Mouse (Mus musculus) spleen, postnatal 14 days (tissue): ENCODE results near the gene Ltbp1.

Experiments
- DNase-seq, 2 experiments: peaks; one replicate each; pipeline ENCODE4 v3.0.0; 2021 to 2022; ENCODE audit warnings: low spot score in 2 of 2

Ltbp1 gene

DNA sequence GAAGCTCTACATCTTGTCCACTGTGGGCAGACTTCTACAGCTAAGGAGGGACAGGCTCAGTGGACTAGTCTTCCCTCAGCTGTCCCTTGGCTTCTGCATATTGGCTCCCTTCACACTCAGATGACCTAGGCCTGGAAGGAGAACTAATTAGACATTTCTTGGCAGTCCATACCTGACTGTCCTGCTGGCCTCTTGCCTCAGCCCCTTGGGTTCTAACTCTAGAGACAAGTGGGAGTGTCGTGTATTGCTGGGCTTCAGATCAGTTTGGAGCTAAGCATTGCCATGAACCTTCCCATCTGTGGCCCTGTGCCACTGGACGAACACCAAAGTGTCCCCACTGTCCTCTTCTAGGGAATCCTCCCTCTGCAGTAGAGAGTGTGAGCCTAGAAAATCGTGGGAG, 288.4 kb downstream of the Ltbp1 start:
- DNase-seq, result no peak

GRCm38 (mm10) chr17:75300908-75301307, 295.5 kb downstream of the Ltbp1 start:
- no peak for DNase-seq

- DNase-seq, result no peak
Measured at GRCm38 (mm10) chr17:75304807-75305420, 299.5 kb downstream of the Ltbp1 start.

DNA sequence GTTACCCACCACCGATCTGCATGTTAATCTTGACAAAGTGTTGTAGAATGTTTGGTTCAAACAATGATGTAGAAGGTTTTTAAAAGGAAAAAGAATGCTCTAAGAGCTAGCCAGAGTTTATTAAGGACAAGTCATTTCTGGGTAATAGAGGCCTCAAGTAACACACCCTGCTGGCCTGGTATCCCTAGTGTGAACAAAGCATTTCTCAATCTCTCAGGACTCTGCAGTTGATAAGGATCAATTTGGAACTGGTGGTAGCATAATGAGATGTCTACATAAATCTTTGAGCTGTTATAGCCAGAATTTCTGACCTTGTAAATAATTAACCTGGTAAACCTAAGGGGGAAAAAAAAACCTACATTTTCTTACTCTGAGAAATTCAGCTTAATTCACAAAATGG, 300.3 kb downstream of the Ltbp1 start:
- no peak for DNase-seq

DNA sequence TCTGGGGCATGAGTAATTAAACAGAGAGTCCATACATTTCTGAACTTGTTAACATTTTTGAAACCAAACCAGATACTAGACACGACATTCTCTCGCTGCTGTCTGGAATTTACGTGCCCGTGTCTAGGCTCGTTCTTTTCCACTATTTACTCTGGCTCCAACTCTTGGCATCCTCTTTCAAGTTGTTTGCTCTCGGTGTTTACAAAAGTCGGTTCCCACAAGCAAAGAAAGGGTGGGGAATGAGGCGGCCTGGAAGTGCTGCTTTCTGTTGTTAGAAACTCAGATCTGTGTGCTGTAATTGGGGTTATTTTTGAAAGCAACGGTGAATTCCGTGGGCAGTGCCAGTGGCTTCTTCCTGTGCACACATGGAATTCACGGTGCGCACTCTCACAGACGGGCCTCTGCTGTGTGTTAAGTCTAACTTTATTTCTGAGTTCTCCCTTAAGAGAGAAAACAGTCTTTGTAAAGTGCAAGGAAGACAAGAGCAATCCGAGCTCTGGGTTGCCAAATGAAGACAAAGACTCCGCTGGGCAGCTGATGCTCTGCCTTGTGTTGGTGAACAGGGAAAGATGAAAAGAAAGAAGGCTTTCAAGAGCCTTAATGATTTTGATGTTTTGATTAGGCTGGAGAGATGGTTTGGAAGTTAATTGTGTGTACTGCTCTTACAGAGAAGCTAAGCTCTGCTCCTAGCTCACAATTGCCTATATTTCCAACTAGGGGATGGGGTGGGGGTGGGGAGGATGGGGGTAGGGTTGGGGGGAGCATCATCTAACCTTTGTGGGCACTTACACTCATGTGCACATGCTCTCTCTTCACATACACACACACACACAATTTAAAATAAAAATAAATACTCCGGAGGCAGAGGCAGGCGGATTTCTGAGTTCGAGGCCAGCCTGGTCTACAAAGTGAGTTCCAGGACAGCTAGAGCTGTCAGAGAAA, 302.0 kb downstream of the Ltbp1 start:
- no peak for DNase-seq

DNA sequence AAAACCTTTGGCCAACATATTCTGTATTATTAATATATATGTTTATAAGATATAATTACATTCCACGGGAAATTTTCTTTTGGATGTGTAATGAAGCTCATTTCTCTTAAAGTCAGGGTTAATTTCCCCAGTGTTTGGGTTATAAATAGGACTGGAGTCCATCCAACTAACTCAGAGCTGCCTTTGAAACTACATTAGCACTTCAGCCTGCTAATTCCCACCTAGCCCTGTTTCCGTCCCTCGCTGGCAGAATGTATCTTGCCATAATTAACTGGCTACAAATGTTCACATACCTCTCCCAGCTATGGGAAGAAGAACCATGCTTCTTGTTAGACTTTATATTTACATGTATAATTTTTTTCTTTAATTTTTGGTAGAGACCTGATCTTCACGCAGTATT, 311.7 kb downstream of the Ltbp1 start:
- no peak for DNase-seq

GRCm38 (mm10) chr17:75323229-75323628, 317.9 kb downstream of the Ltbp1 start:
- no peak for DNase-seq

DNA sequence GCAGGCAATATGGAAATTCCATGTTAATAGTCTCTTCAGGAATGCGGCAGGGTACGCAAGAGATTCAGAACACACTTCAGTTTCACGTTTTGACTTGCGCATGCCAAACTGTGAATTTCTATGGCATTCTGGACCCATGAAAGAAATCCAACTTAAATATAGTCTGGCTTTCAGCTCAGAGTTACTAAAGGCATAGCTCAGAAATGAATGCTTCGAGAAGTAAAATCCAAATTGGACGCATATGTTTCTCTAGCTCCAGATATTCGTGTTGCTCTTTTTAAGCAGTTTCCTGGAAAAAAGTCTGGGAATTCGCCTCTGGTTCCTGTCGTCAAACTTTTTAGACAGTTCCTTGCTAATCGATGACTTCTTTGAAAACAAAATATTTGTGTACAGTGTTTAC, 318.4 kb downstream of the Ltbp1 start:
- no peak for DNase-seq

- no peak for DNase-seq
Measured at GRCm38 (mm10) chr17:75328102-75328639, 322.8 kb downstream of the Ltbp1 start.

- DNase-seq, result no peak
Measured at GRCm38 (mm10) chr17:75330366-75330765, 325.0 kb downstream of the Ltbp1 start.

DNA sequence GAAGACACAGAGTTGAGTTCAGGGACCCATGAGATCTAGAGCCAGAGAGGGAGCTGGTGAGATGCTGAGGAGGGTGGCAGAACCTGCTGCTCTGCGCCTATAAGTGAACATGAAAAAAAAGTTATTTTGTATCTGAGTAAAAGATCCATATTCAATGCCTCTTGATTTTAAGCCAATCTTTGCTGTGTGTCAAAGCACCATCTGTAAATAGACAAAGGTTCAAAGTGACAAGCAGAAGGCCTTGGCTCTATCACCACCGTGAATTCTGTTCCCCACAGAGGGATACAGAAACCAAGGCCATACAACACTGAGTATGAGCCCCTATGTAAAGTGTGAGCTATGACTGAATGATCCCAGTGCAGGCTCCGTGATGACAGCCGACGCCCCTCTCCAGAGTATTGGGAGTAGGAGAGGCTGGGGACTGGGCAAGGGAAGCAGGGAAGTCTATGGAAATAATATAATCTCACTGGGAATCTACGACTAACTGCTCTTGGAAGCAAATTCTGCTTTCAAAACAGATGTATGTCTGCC, 326.1 kb downstream of the Ltbp1 start:
- no peak for DNase-seq

DNA sequence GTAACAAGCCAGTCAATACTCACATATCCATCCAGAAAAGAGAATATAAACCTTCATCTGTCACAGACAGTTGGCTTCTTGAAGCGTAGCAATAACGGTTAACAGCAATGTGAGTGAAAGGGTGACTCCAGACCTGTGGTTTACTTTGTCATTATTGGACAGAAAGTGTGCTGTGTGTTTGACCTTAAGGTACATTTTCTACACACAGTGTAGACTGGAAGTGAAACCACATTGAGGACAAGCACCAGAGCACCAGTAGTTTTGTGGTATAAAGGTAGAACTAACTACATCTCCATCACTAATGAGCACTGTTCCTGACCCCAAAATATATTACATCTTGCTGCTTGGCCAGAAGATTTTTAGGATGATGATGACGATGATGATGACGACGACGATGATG, 326.9 kb downstream of the Ltbp1 start:
- no peak for DNase-seq

- no peak for DNase-seq
Measured at GRCm38 (mm10) chr17:75333011-75333410, 327.6 kb downstream of the Ltbp1 start.

- no peak for DNase-seq
Measured at GRCm38 (mm10) chr17:75333759-75334158, 328.4 kb downstream of the Ltbp1 start.

- no peak for DNase-seq
Measured at GRCm38 (mm10) chr17:75335649-75336048, 330.3 kb downstream of the Ltbp1 start.

- no peak for DNase-seq
Measured at GRCm38 (mm10) chr17:75341227-75341626, 335.9 kb downstream of the Ltbp1 start.

GRCm38 (mm10) chr17:75345116-75345515, 339.7 kb downstream of the Ltbp1 start:
- DNase-seq, result no peak

GRCm38 (mm10) chr17:75347414-75347813, 342.0 kb downstream of the Ltbp1 start:
- DNase-seq, result no peak

DNA sequence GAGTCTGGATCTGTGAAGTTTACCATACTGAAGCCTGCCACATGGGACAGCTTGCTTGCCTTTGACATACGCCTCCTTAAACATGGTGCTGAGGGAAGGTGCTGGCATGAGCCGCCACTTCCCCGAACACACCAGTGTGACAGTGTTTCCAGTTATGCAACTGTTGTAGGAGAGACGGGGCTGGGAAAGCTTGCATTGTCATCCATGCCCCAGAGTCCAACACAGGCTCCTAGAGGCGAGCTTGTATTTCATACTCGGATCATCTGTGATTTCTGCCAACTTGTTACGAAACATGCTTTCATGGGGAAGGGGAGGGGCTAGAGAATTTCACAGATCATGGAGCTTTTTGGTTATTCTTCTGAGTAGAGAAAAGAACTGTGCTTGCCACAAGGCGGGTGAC, 343.7 kb downstream of the Ltbp1 start:
- no peak for DNase-seq

- no peak for DNase-seq
Measured at GRCm38 (mm10) chr17:75349602-75350001, 344.2 kb downstream of the Ltbp1 start.

DNA sequence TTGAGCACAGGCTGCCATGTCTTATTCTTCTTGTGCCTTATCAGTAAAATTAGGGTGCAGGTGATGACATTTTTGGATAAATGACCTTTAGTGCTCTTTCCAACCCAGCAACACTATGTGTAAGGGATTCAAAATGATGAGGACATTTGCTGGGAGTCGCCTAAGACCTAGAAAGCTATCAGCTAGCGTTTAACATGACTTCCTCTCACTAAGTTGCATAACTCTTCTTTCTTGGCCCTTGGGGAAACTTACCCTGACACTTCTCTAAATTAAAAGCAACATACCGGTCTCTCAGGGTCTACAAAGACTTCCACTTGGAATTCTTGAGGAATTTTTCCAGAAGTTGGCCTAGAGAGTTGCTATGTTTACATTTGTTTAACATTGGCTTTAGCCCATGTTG, 348.0 kb downstream of the Ltbp1 start:
- no peak for DNase-seq

- no peak for DNase-seq
Measured at GRCm38 (mm10) chr17:75355431-75355830, 350.1 kb downstream of the Ltbp1 start.

GRCm38 (mm10) chr17:75360111-75360510, 354.7 kb downstream of the Ltbp1 start:
- no peak for DNase-seq
